In the genomic region with DNA sequence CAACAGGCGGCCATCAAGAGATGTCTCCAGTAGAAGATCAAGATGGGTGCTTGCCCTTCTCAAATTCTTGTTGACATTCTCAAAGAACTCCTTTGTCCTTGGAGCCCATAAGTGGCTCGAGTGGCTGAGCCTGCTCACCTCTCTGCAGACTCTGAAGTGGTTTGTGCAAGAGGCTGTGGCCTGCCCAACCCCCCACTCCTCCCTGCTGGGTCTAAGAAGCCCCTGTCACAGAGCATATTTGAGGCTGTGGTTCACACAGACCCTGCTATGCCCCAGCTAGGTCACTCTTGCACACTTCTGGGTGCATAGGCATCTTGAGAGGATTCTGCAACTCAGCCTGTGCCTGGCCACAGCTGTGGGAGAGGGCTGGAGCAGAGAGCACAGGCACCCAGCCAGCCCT, we compare ENCODE assay signal across 27 mouse cellular contexts. TPM values are rescaled to one million over a fixed set of nuclear protein-coding genes. Genes with fewer than 3 reads are reported as not detected.
DNase-seq lines count a peak whose midpoint lies in the region; ATAC-seq and TF ChIP-seq lines count a peak whose summit lies in the region.
"Had no signal": no experiment of that assay in that cellular context is flagged by ENCODE, and none has a peak within 500 bp of the region (broad histone marks: within the 10 kb centered on the region; RNA-seq: fewer than 3 reads in every experiment).

No protein-coding gene starts in this region.

- H3K36me3 ChIP-seq in hindbrain, embryonic 12.5 days = no peaks in the 10 kb centered on the region
- no peaks in the 10 kb centered on the region for H3K36me3 ChIP-seq in hindbrain, embryonic 14.5 days (replicated peaks; ENCODE audit: control insufficient read depth, insufficient read depth)
- no peaks in the 10 kb centered on the region for H3K36me3 ChIP-seq in lung, embryonic 14.5 days (ENCODE audit: insufficient read depth)
- H3K36me3 ChIP-seq in midbrain, embryonic 16.5 days (ENCODE audit: control insufficient read depth, insufficient read depth, low read length) = no peaks in the 10 kb centered on the region
- H3K36me3 ChIP-seq: G1E; kidney, embryonic 15.5 days; limb, embryonic 13.5 days; liver, embryonic 12.5 days; midbrain, embryonic 12.5 days had no signal

- H3K4me2 ChIP-seq in hindbrain, embryonic 12.5 days (replicated peaks) = no peak overlapping the region
- H3K4me2 ChIP-seq in hindbrain, embryonic 14.5 days (replicated peaks) = no peak overlapping the region
- no peak overlapping the region; the same call in 1 of the 2 replicates for H3K4me2 ChIP-seq in lung, embryonic 14.5 days
- no peak overlapping the region for H3K4me2 ChIP-seq in midbrain, embryonic 16.5 days (ENCODE audit: low read length)
- H3K4me2 ChIP-seq: kidney, embryonic 15.5 days; limb, embryonic 13.5 days; liver, embryonic 12.5 days; midbrain, embryonic 12.5 days had no signal

- ATAC-seq in hindbrain, embryonic 12.5 days (ENCODE audit: low FRiP score) = no peak
- no peak for ATAC-seq in hindbrain, embryonic 14.5 days (ENCODE audit: low FRiP score)
- ATAC-seq in lung, embryonic 14.5 days (ENCODE audit: insufficient read depth) = peak; percentile 89
- ATAC-seq in midbrain, embryonic 16.5 days = no peak
- ATAC-seq: forebrain, postnatal 0 days; intestine, postnatal 0 days; liver, embryonic 12.5 days; Patski had no signal

- H3K4me3 ChIP-seq in hindbrain, embryonic 12.5 days = no peak overlapping the region
- no peak overlapping the region for H3K4me3 ChIP-seq in hindbrain, embryonic 14.5 days (replicated peaks; ENCODE audit: low read length)
- no peak overlapping the region for H3K4me3 ChIP-seq in lung, embryonic 14.5 days (ENCODE audit: low read depth, low read length)
- H3K4me3 ChIP-seq in midbrain, embryonic 16.5 days (ENCODE audit: low read depth, low read length) = no peak overlapping the region
- H3K4me3 ChIP-seq: heart, adult 2 months; kidney, embryonic 15.5 days; limb, embryonic 13.5 days; liver, embryonic 12.5 days; midbrain, embryonic 12.5 days had no signal

- no peak overlapping the region for H3K27ac ChIP-seq in hindbrain, embryonic 12.5 days
- H3K27ac ChIP-seq in hindbrain, embryonic 14.5 days = no peak overlapping the region
- peak overlapping the region; percentile 70 for H3K27ac ChIP-seq in lung, embryonic 14.5 days (ENCODE audit: low read depth)
- H3K27ac ChIP-seq in midbrain, embryonic 16.5 days (ENCODE audit: low read length) = peak overlapping the region; percentile 50
- H3K27ac ChIP-seq: heart, adult 2 months; kidney, embryonic 15.5 days; limb, embryonic 13.5 days; liver, embryonic 12.5 days; macrophage; midbrain, embryonic 12.5 days had no signal

- no peaks in the 10 kb centered on the region for H3K9me3 ChIP-seq in hindbrain, embryonic 12.5 days (replicated peaks)
- H3K9me3 ChIP-seq in hindbrain, embryonic 14.5 days (ENCODE audit: control insufficient read depth, low read length) = no peaks in the 10 kb centered on the region
- no peaks in the 10 kb centered on the region for H3K9me3 ChIP-seq in lung, embryonic 14.5 days (ENCODE audit: low read depth, low read length)
- no peaks in the 10 kb centered on the region for H3K9me3 ChIP-seq in midbrain, embryonic 16.5 days (replicated peaks; ENCODE audit: control insufficient read depth, low read length, poor library complexity, severe bottlenecking)
- H3K9me3 ChIP-seq: kidney, embryonic 15.5 days; limb, embryonic 13.5 days; liver, embryonic 12.5 days; midbrain, embryonic 12.5 days had no signal

- peaks cover 29% of the 10 kb centered on the region for H3K4me1 ChIP-seq in hindbrain, embryonic 12.5 days
- H3K4me1 ChIP-seq in hindbrain, embryonic 14.5 days (replicated peaks; ENCODE audit: control insufficient read depth, insufficient read depth, low read length) = peaks cover 29% of the 10 kb centered on the region
- no peaks in the 10 kb centered on the region for H3K4me1 ChIP-seq in lung, embryonic 14.5 days (ENCODE audit: insufficient read depth)
- peaks cover 23% of the 10 kb centered on the region for H3K4me1 ChIP-seq in midbrain, embryonic 16.5 days (ENCODE audit: control insufficient read depth, insufficient read depth, low read length)
- H3K4me1 ChIP-seq: limb, embryonic 13.5 days; liver, embryonic 12.5 days had no signal

- peak overlapping the region; percentile 29; the same call in 1 of the 2 replicates for H3K9ac ChIP-seq in hindbrain, embryonic 12.5 days
- no peak overlapping the region for H3K9ac ChIP-seq in hindbrain, embryonic 14.5 days
- no peak overlapping the region for H3K9ac ChIP-seq in lung, embryonic 14.5 days
- no peak overlapping the region for H3K9ac ChIP-seq in midbrain, embryonic 16.5 days (ENCODE audit: low read depth, low read length)
- H3K9ac ChIP-seq: forebrain, postnatal 0 days; kidney, embryonic 15.5 days; limb, embryonic 13.5 days; liver, embryonic 12.5 days; midbrain, embryonic 12.5 days had no signal

- H3K27me3 ChIP-seq in hindbrain, embryonic 12.5 days = 0 out of 2 replicates have a peak, but pooled peaks cover 3% of the 10 kb centered on the region
- 0 out of 2 replicates have a peak, but pooled peaks cover 4% of the 10 kb centered on the region for H3K27me3 ChIP-seq in hindbrain, embryonic 14.5 days (ENCODE audit: control insufficient read depth, insufficient read depth, low read length)
- no peaks in the 10 kb centered on the region for H3K27me3 ChIP-seq in lung, embryonic 14.5 days (ENCODE audit: insufficient read depth, low read length)
- no peaks in the 10 kb centered on the region for H3K27me3 ChIP-seq in midbrain, embryonic 16.5 days (ENCODE audit: control insufficient read depth, insufficient read depth, low read depth, low read length)
- H3K27me3 ChIP-seq: CH12.LX; liver, embryonic 12.5 days; Patski had no signal

- no peak for TF ChIP-seq CTCF in lung, embryonic 14.5 days (IDR thresholded peaks at IDR 0.05; ENCODE audit: low read depth)

- 41% methylated on average over 2 of the region's 2 CpGs for WGBS in hindbrain, embryonic 12.5 days
- 48% methylated on average over 2 of the region's 2 CpGs for WGBS in hindbrain, embryonic 14.5 days
- WGBS in lung, embryonic 14.5 days = 34% methylated on average over 2 of the region's 2 CpGs
- 45% methylated on average over 2 of the region's 2 CpGs for WGBS in midbrain, embryonic 16.5 days

- no peak for DNase-seq in hindbrain, embryonic 14.5 days (ENCODE audit: low spot score)
- DNase-seq in lung, embryonic 14.5 days = peak; percentile 75
- peak; percentile 48 for DNase-seq in lung, postnatal 25 days (ENCODE audit: low spot score)
- DNase-seq in embryo, embryonic 9.5 days (ENCODE audit: extremely low spot score) = no peak
- no peak for DNase-seq in gastrocnemius, adult 18-20 months (ENCODE audit: low spot score)
- DNase-seq in adrenal gland, postnatal 36 days = no peak
- DNase-seq: adrenal gland, adult 2 months; cerebellum, adult 18-20 months; cerebellum, postnatal 14 days; forebrain, postnatal 0 days; gastrocnemius, postnatal 25 days; heart, adult 2 months; kidney, postnatal 36 days; layer of hippocampus, postnatal 36 days; thymus, adult 18-20 months; thymus, postnatal 4 days had no signal

RNA-seq across cellular contexts. Expression of gene Sez6l, which starts 46.0 kb away (rescaled TPM):
- 16.0 and 16.4 TPM in 2 replicates for polyA plus RNA-seq in hindbrain, embryonic 12.5 days (2016; fragmentation: Nextera tagmentation; extraction: Ambion mirVana)
- 35.5 and 38.0 TPM in 2 replicates for polyA plus RNA-seq in hindbrain, embryonic 14.5 days (2014; fragmentation: Nextera tagmentation; extraction: Ambion mirVana)
- polyA plus RNA-seq in lung, embryonic 14.5 days (2014; fragmentation: Nextera tagmentation; extraction: Ambion mirVana) = 0.30 and 0.32 TPM in 2 replicates
- polyA plus RNA-seq in midbrain, embryonic 16.5 days (2015; fragmentation: Nextera tagmentation; extraction: Ambion mirVana) = 72.9 and 75.7 TPM in 2 replicates
- under 1 TPM in 1 of 2 experiments, not detected in 1; 0.02 TPM for total RNA-seq in gastrocnemius, adult 18-20 months (2021)
- total RNA-seq in adrenal gland, postnatal 36 days (2021) = 1 to 10 TPM; 3.6 to 8.7 TPM
- total RNA-seq: CH12.LX; gastrocnemius, postnatal 25 days had no signal
- polyA plus RNA-seq: G1E, macrophage had no signal

Comparison
In these comparisons a context has a peak if more than half of its experiments do, and no peak if none do; other contexts are left out.
1. H3K27ac ChIP-seq: peak in lung, embryonic 14.5 days (single experiment) and midbrain, embryonic 16.5 days (single experiment); none in hindbrain, embryonic 12.5 days (single experiment) and hindbrain, embryonic 14.5 days (single experiment).
2. DNase-seq: peak in lung, embryonic 14.5 days (single experiment) and lung, postnatal 25 days (single experiment); none in hindbrain, embryonic 14.5 days (single experiment), embryo, embryonic 9.5 days (single experiment), gastrocnemius, adult 18-20 months (single experiment) and adrenal gland, postnatal 36 days (0 of 2).
3. RNA of gene Sez6l, which starts 46.0 kb away (polyA plus RNA-seq): 72.9 to 75.7 TPM in midbrain, embryonic 16.5 days, 35.5 to 38.0 TPM in hindbrain, embryonic 14.5 days and 16.0 to 16.4 TPM in hindbrain, embryonic 12.5 days; 0.30 to 0.32 TPM in lung, embryonic 14.5 days; every median in the first group is over 10 times any median in the second.